Mouse (Mus musculus) midbrain, embryonic 10.5 days (tissue): ENCODE data around the gene Rps17. TPM values are rescaled to one million over a fixed set of nuclear protein-coding genes. Genes with fewer than 3 reads are reported as not detected.

Source experiments
- DNase-seq: peaks from one replicate; pipeline ENCODE4 v3.0.0-alpha.2; 2017; ENCODE audit warnings: low spot score
- H3K27ac ChIP-seq: fragments of 300-500 bp; sonication (generic); replicated peaks from 2 replicates; pipeline ENCODE4 v1.5.1; 2016; ENCODE audit warnings: mild to moderate bottlenecking
- H3K27me3 ChIP-seq: fragments of 300-500 bp; sonication (generic); 2 replicates; pipeline ENCODE4 v1.6.1; 2016; ENCODE audit warnings: low read depth, mild to moderate bottlenecking; ENCODE audit not compliant: poor library complexity, severe bottlenecking
- H3K36me3 ChIP-seq: fragments of 300-500 bp; sonication (generic); 2 replicates; pipeline ENCODE4 v1.6.1; 2016; ENCODE audit warnings: mild to moderate bottlenecking, moderate library complexity
- H3K4me1 ChIP-seq: fragments of 300-500 bp; sonication (generic); 2 replicates; pipeline ENCODE4 v1.6.1; 2016
- H3K4me3 ChIP-seq: fragments of 300-500 bp; sonication (generic); 2 replicates; pipeline ENCODE4 v1.5.1; 2016; ENCODE audit warnings: mild to moderate bottlenecking, moderate library complexity
- H3K9me3 ChIP-seq: fragments of 300-500 bp; sonication (generic); replicated peaks from 2 replicates; pipeline ENCODE4 v1.6.1; 2016; ENCODE audit warnings: mild to moderate bottlenecking
- WGBS: fragments of 180-500 bp; shearing (Covaris S2); methylation state at CpG from one replicate; pipeline ENCODE4 v1.1.7; 2016; 5-methylcytosine and 5-hydroxymethylcytosine counted together
- polyA plus RNA-seq: library from polyadenylated mRNA; unstranded; fragments of >200 nt; fragmentation: Nextera tagmentation; extraction: Ambion mirVana; gene quantifications from 2 replicates; pipeline ENCODE4 v1.2.1, GENCODE M21; 2016

Rps17 gene
- polyA plus RNA-seq, 1 experiment from 2014 or later = 1,155 TPM

DNA sequence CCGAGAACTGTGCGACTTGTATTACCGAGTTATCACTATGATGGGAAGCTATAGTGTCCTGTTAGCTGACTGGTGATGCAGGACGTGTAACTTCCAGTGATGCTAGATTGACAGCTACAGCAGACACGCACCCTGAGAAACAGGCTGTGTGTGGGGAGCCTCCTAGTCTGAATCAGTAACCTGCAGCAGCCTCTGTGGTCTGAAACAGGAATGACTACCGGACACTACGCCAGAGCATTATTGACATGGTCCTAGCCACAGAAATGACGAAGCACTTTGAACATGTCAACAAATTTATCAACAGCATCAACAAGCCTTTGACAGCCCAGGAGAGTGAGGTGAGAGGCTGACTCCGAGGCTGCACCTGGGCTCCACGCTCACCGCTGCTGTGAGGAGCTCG, 19.0 kb downstream of the Rps17 start:
- Histone ChIP-seq H3K27me3 (no peaks in the 10 kb centered on the region), H3K4me1 (peaks cover 9% of the 10 kb centered on the region), H3K4me3 (no peak overlapping the region), H3K27ac (no peak overlapping the region), H3K36me3 (peaks cover 5% of the 10 kb centered on the region; the same call in 1 of the 2 replicates), H3K9me3 (no peaks in the 10 kb centered on the region)
- 90% methylated on average over 12 of the region's 12 CpGs for WGBS
- no peak for DNase-seq

DNA sequence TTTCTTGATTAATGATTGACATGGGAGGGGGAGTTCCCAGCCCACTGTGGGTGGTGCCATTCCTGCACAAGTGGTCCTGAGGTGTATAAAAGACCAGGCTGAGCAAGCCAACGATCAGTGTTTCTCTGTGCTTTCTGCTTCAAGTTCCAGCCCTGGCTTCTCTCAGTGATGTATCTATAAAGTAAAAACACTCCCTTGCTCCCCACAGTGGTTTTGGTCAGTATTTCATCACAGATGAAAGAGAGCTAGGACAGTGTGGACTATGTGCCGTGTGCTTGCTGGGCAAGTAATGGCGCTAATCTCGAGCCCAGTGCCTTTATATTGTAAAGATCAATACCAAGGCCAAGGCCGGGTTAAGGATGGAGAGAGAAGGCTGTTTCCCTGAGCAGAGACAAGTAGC, 23.3 kb downstream of the Rps17 start:
- Histone ChIP-seq H3K4me1 (peaks cover 4% of the 10 kb centered on the region; the same call in 1 of the 2 replicates), H3K4me3 (no peak overlapping the region), H3K27ac (no peak overlapping the region), H3K36me3 (no peaks in the 10 kb centered on the region), H3K27me3 (no peaks in the 10 kb centered on the region), H3K9me3 (no peaks in the 10 kb centered on the region)
- no peak for DNase-seq
- 85% methylated on average over 5 of the region's 5 CpGs for WGBS

DNA sequence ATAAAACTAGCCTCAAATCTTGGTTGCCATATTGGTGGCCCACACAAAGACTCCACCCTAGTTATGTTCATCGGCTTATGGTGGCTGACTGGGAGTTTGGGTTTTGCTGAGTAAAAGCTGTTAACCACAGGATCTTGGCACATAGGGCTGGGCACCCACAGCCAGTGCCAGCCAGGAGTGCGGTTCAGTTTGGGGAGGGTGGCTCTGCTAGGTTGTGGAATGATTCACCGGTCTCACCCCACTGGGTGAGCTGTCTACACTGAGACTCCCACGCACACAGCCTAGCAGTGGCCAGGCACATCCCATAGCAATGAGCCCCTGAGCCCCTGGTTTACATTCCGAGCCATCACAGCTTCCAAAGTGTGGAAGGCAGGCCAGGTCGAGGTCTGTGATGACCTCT, 25.3 kb downstream of the Rps17 start:
- H3K9me3 ChIP-seq = no peaks in the 10 kb centered on the region
- WGBS = 91% methylated on average over 6 of the region's 6 CpGs
- DNase-seq = no peak
- H3K4me3 ChIP-seq = no peak overlapping the region
- no peaks in the 10 kb centered on the region for H3K27me3 ChIP-seq
- H3K27ac ChIP-seq = no peak overlapping the region
- H3K4me1 ChIP-seq = peaks cover 4% of the 10 kb centered on the region; the same call in 1 of the 2 replicates
- no peaks in the 10 kb centered on the region for H3K36me3 ChIP-seq

DNA sequence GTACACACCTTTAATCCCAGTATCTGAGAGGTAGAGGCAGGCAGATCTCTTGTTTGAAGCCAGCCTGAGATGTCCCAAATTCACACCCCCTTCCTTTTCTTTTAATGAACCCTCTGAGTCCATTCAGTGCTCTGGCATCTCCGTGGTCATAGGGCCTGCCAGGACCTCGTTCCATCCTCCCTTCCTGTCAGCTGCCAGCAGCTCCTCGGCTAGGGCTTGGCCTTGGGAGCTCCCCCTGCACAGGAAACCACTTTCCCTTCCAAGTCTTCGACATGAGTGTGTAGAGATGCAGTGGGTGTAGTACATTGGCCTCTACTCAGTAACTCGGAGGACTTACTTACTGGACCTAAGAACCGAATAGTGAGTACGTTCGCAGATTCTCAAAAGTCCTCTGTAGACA, 29.5 kb downstream of the Rps17 start:
- WGBS = 81% methylated on average over 8 of the region's 8 CpGs
- Histone ChIP-seq H3K9me3 (no peaks in the 10 kb centered on the region), H3K27me3 (no peaks in the 10 kb centered on the region), H3K4me3 (no peak overlapping the region), H3K4me1 (no peaks in the 10 kb centered on the region), H3K27ac (no peak overlapping the region), H3K36me3 (no peaks in the 10 kb centered on the region)
- no peak for DNase-seq

DNA sequence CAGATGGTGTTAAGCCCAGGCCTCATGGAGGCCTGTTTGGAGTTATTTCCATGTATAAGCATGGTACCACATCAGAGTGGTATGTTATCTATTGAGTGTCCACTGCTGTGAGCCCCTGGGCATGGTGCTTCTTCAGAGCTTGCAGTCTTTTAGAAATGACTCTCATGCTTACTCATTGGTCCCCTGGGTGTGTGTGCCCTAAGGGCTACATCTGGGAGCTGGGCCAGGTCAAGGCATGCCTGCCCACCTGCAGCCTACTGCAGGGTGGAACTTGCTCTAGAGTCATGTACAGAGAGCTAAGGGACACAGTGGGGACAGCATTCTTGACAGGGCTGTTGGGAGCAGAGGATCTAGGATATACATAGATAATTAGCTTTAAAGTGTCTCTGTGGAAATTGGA, 33.5 kb downstream of the Rps17 start:
- no peak overlapping the region for H3K27ac ChIP-seq
- H3K27me3 ChIP-seq = no peaks in the 10 kb centered on the region
- no peak overlapping the region for H3K4me3 ChIP-seq
- no peak for DNase-seq
- no peaks in the 10 kb centered on the region for H3K36me3 ChIP-seq
- H3K4me1 ChIP-seq = no peaks in the 10 kb centered on the region
- H3K9me3 ChIP-seq = no peaks in the 10 kb centered on the region

DNA sequence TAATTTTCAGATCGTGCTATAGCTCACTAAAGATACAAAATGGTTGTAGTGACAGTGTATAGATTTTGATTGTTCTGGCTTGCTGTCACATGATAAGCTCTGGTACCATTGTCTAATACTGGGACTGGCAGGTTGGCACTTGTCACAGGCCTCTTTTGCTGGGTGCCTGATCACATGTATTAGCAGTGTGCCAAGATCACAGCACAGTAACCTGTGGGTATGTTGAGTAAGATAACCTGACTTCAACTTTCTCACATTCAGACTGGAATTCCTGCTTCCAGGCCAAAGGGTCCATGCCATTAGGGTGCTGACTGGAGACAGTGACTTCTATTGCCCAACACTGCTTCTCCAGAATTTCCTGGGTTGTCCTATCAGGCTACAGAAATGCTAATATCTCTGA, 33.9 kb downstream of the Rps17 start:
- Histone ChIP-seq H3K27ac (no peak overlapping the region), H3K27me3 (no peaks in the 10 kb centered on the region), H3K36me3 (no peaks in the 10 kb centered on the region), H3K9me3 (no peaks in the 10 kb centered on the region), H3K4me1 (no peaks in the 10 kb centered on the region), H3K4me3 (no peak overlapping the region)
- 88% methylated on average over 1 of the region's 1 CpGs for WGBS
- no peak for DNase-seq

DNA sequence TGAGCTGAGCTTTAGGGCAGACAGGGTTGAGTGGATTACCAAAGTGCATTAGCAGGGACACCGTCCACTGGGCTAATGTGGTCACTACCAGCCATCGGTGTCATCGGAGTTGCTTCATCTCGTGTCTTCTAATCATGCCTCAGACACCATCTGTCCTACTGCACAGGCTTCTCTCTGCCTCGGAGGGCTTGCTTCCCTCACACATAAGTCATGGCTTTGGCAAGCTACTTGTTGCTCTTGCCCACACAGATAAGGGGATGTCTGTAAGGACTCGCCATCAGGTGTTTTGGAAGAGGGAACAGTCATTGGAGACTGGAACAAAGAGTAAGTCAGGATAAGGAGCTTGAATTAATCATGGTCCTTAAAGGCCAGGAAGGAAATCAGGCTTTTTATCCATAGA, 35.8 kb downstream of the Rps17 start:
- Histone ChIP-seq H3K4me1 (no peaks in the 10 kb centered on the region), H3K27me3 (no peaks in the 10 kb centered on the region), H3K4me3 (no peak overlapping the region), H3K27ac (no peak overlapping the region), H3K36me3 (no peaks in the 10 kb centered on the region), H3K9me3 (no peaks in the 10 kb centered on the region)
- DNase-seq = no peak
- WGBS = 93% methylated on average over 6 of the region's 6 CpGs

DNA sequence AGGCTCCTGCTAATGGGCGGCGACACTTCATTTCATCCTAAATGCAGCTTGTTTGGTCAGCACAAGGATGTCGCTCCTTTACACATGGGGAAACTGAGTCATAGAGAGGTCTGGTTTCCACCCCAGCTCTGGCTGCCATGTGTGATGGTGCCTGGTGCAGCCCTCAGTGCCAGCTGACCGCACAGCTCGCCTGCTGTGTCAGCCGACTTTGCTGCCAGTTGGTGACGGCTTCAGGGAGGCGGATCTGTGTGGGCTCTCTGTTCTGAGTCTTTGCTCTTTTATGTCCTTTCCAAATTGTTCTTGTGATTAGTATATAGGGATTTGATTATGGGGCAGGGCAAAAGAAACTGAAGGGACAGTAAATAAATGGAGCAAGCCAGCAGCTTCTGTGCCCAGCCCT, 37.3 kb downstream of the Rps17 start:
- Histone ChIP-seq H3K4me3 (no peak overlapping the region), H3K4me1 (0 out of 2 replicates have a peak, but pooled peaks cover 5% of the 10 kb centered on the region), H3K27me3 (no peaks in the 10 kb centered on the region), H3K27ac (no peak overlapping the region), H3K9me3 (no peaks in the 10 kb centered on the region), H3K36me3 (no peaks in the 10 kb centered on the region)
- whole genome bisulfite sequencing = 76% methylated on average over 8 of the region's 8 CpGs
- no peak for DNase-seq

DNA sequence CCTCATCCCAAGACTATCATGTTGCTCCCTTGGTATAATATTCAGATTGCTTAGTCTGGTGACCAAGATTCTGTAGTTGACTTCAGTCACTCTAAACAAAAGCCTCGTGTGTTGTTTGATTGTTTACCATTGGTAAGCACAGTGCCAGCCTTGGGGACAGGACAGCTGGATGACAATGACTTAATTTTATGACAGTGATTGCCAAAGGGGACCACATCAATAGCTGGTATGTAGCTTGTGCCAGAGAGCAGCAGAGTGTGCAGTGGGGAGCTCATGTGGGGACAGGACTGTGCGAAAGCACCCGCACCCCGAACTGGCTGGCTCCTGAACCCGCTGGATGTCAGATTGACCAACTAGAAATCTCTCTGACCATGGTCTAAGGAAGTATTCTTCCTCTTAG, 40.4 kb downstream of the Rps17 start:
- H3K27ac ChIP-seq = no peak overlapping the region
- no peak overlapping the region for H3K4me3 ChIP-seq
- no peak for DNase-seq
- no peaks in the 10 kb centered on the region for H3K9me3 ChIP-seq
- WGBS = 95% methylated on average over 5 of the region's 5 CpGs
- no peaks in the 10 kb centered on the region for H3K27me3 ChIP-seq
- H3K4me1 ChIP-seq = peaks cover 21% of the 10 kb centered on the region
- no peaks in the 10 kb centered on the region for H3K36me3 ChIP-seq

DNA sequence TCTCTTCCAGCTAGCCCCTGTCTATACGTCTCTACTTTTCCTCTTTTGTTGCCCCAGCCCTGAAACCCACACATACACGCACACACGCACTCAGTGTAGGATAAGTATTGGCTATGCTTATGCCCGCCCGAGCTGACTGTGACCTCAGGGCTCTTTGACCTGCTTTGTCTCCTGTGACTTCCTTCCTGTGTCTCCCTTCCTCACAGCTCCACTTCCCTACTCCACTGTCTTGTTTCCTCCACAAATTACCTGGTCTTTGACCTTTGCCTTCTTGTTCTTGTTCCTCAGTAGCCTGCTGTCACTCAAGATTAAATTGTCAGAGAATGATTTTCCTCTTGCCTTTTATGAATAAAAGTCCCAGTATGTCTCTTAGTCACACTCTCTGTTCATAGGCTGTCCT, 41.0 kb downstream of the Rps17 start:
- Histone ChIP-seq H3K4me3 (no peak overlapping the region), H3K4me1 (peaks cover 21% of the 10 kb centered on the region), H3K27ac (no peak overlapping the region), H3K36me3 (no peaks in the 10 kb centered on the region), H3K27me3 (no peaks in the 10 kb centered on the region), H3K9me3 (no peaks in the 10 kb centered on the region)
- WGBS = 85% methylated on average over 5 of the region's 5 CpGs
- DNase-seq = no peak

DNA sequence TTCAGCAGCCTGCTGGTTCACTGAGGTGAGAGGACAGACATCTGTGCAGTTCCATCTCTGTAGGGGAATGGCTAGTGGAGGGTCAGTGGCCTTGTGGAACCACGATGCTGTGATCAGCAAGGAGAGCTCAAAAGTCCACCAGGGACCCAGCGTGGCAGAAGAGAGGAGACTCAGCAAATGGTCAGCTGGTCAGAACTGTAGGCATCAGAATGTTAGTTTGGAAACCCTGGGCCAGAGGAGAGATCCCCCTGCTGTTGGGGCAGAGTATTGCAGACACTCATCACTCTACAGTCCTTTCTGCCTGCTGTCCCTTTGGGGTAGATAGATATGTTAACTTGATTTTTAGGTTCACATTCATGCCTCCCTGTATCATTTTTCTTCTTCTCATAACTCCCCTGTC, 41.4 kb downstream of the Rps17 start:
- Histone ChIP-seq H3K9me3 (no peaks in the 10 kb centered on the region), H3K36me3 (no peaks in the 10 kb centered on the region), H3K27me3 (no peaks in the 10 kb centered on the region), H3K4me3 (no peak overlapping the region), H3K4me1 (peaks cover 21% of the 10 kb centered on the region), H3K27ac (no peak overlapping the region)
- 89% methylated on average over 2 of the region's 2 CpGs for WGBS
- DNase-seq = no peak

DNA sequence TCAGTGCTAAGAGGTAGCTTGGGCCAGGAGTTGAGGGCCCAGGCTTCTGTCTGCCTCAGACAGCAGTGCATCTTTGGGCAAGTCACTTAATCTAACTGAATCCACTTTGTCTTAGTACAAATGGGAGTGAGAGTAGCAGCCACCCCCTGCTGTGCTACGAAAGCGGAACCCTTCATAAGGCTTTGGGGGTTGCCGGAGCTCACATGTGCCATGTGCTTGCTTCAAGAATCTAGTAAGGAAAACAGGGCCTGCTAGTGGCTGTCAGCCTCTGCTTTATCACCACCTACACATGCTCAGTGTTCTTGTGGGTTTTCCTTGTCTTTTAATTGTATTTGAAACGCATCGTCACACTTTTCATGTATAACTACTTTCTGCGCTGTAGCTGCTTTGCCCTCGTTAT, 43.7 kb downstream of the Rps17 start:
- DNase-seq = no peak
- 52% methylated on average over 7 of the region's 7 CpGs for WGBS
- Histone ChIP-seq H3K27me3 (no peaks in the 10 kb centered on the region), H3K4me3 (no peak overlapping the region), H3K36me3 (no peaks in the 10 kb centered on the region), H3K4me1 (peaks cover 21% of the 10 kb centered on the region), H3K27ac (no peak overlapping the region), H3K9me3 (no peaks in the 10 kb centered on the region)

DNA sequence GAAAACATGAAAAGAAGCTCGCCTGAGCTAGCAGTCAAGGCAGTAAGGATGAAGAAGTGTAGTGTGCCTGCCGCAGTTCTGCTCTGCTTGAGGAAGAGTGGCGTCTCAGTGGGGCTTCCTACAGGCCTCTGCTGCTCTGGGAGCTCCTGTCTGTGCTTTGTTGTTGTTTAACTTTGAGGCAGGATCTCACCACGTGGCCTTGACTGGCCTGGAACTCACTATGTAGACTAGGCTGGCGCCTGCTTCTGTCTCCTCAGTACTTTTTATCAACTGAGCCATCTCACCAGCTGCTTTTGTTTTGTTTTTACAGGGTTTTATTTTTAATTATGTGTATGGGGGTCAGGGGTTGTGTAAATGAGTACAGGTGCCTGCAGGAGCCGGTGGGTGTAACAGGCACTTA, 46.8 kb downstream of the Rps17 start:
- Histone ChIP-seq H3K27ac (no peak overlapping the region), H3K4me3 (no peak overlapping the region), H3K27me3 (no peaks in the 10 kb centered on the region), H3K36me3 (no peaks in the 10 kb centered on the region), H3K4me1 (peaks cover 15% of the 10 kb centered on the region), H3K9me3 (no peaks in the 10 kb centered on the region)
- WGBS = 43% methylated on average over 6 of the region's 6 CpGs
- DNase-seq = no peak

DNA sequence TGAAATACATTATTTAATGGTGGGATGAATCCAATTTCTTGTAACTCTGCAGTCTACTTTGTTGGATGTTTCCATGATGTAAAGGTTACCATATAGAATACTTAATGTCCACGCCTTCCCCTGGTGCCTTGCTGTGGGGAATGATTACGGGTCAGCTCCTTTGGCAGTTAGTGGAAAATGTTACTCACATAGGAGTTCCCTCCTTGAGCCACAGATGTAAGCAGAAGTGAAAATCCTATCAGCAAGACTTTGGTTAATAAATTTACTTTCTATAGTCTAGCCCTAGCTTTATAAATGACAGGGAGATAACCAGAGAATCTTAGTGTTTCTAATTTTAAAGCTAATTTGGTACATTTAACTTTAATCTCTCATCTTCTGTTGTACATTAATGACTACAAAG, 49.9 kb downstream of the Rps17 start:
- no peaks in the 10 kb centered on the region for H3K4me1 ChIP-seq
- WGBS = 86% methylated on average over 2 of the region's 2 CpGs
- DNase-seq = no peak
- no peaks in the 10 kb centered on the region for H3K36me3 ChIP-seq
- H3K4me3 ChIP-seq = no peak overlapping the region
- H3K27me3 ChIP-seq = no peaks in the 10 kb centered on the region
- no peaks in the 10 kb centered on the region for H3K9me3 ChIP-seq
- H3K27ac ChIP-seq = no peak overlapping the region
